Mouse (Mus musculus): ENCODE measurements at regions not wholly inside any gene's neighbourhood (a gene's known extent, or its start where the extent isn't known, plus 50 kb on each side); places are given as distances from the start of the nearest gene placed in this dataset.
A peak's percentile ranks its signal among the peaks of the same experiment; 100 is the strongest.

- ATAC-seq (ENCODE audit: poor library complexity, severe bottlenecking), result no peak
These were observed 185.4 kb upstream of the Kcnab2 start for GRCm38 (mm10) chr4:152663069-152663468.

- ATAC-seq (ENCODE audit: poor library complexity, severe bottlenecking), result no peak
These were observed 184.8 kb upstream of the Kcnab2 start for GRCm38 (mm10) chr4:152662439-152662838.

GRCm38 (mm10) chr4:152650198-152650597, 172.5 kb upstream of the Kcnab2 start:
- ATAC-seq (ENCODE audit: poor library complexity, severe bottlenecking), result no peak

GRCm38 (mm10) chr4:152647620-152648019, 169.9 kb upstream of the Kcnab2 start:
- ATAC-seq (ENCODE audit: poor library complexity, severe bottlenecking), result no peak

- ATAC-seq (ENCODE audit: poor library complexity, severe bottlenecking), result no peak
These were observed 169.4 kb upstream of the Kcnab2 start for GRCm38 (mm10) chr4:152647084-152647483.

- no peak for ATAC-seq (ENCODE audit: poor library complexity, severe bottlenecking)
These were observed 159.4 kb upstream of the Kcnab2 start for GRCm38 (mm10) chr4:152637088-152637487.

- ATAC-seq (ENCODE audit: poor library complexity, severe bottlenecking), result no peak
These were observed 156.2 kb upstream of the Kcnab2 start for GRCm38 (mm10) chr4:152633896-152634295.

- ATAC-seq (ENCODE audit: poor library complexity, severe bottlenecking), result no peak
These were observed 150.4 kb upstream of the Kcnab2 start for GRCm38 (mm10) chr4:152628111-152628510.

GRCm38 (mm10) chr4:152625032-152626003, 147.6 kb upstream of the Kcnab2 start:
- ATAC-seq (ENCODE audit: poor library complexity, severe bottlenecking), result 0 out of 2 replicates have a peak, but pooled peaks have one; percentile 47

- no peak for ATAC-seq (ENCODE audit: poor library complexity, severe bottlenecking)
These were observed 144.5 kb upstream of the Kcnab2 start for GRCm38 (mm10) chr4:152622022-152622777.

GRCm38 (mm10) chr4:152617636-152618035, 140.0 kb upstream of the Kcnab2 start:
- ATAC-seq (ENCODE audit: poor library complexity, severe bottlenecking), result no peak

- no peak for ATAC-seq (ENCODE audit: poor library complexity, severe bottlenecking)
These were observed 137.5 kb upstream of the Kcnab2 start for GRCm38 (mm10) chr4:152615155-152615554.

- no peak for ATAC-seq (ENCODE audit: poor library complexity, severe bottlenecking)
These were observed 136.9 kb upstream of the Kcnab2 start for GRCm38 (mm10) chr4:152614356-152615100.
